Mouse (Mus musculus) hindbrain, embryonic 13.5 days (tissue): ENCODE results near the gene Fam47e. TPM values are rescaled to one million over a fixed set of nuclear protein-coding genes. Genes with fewer than 3 reads are reported as not detected.

Experiments used
- ATAC-seq: fragments of 200-750 bp; cut with Nextera tagmentation; 2 replicates; pipeline ENCODE4 v1.8.0; 2017; ENCODE audit warnings: moderate TSS enrichment; ENCODE audit not compliant: low FRiP score
- H3K27ac ChIP-seq: fragments of 300-500 bp; sonication (generic); 2 replicates; pipeline ENCODE4 v1.5.1; 2015; ENCODE audit warnings: inconsistent platforms, mild to moderate bottlenecking, moderate library complexity
- H3K27me3 ChIP-seq: fragments of 300-500 bp; sonication (generic); 2 replicates; pipeline ENCODE4 v1.6.1; 2015; ENCODE audit warnings: mild to moderate bottlenecking, inconsistent platforms
- H3K36me3 ChIP-seq: fragments of 300-500 bp; sonication (generic); 2 replicates; pipeline ENCODE4 v1.6.1; 2015; ENCODE audit warnings: mild to moderate bottlenecking, inconsistent platforms
- H3K4me1 ChIP-seq: fragments of 300-500 bp; sonication (generic); replicated peaks from 2 replicates; pipeline ENCODE4 v1.6.1; 2015; ENCODE audit warnings: inconsistent platforms
- H3K4me2 ChIP-seq: fragments of 300-500 bp; sonication (generic); 2 replicates; pipeline ENCODE4 v1.6.1; 2015; ENCODE audit warnings: inconsistent platforms, mild to moderate bottlenecking, moderate library complexity
- H3K4me3 ChIP-seq: fragments of 300-500 bp; sonication (generic); 2 replicates; pipeline ENCODE4 v1.5.1; 2015; ENCODE audit warnings: mild to moderate bottlenecking, inconsistent platforms
- H3K9ac ChIP-seq: fragments of 300-500 bp; sonication (generic); 2 replicates; pipeline ENCODE4 v1.6.1; 2015; ENCODE audit warnings: mild to moderate bottlenecking, inconsistent platforms
- H3K9me3 ChIP-seq: fragments of 300-500 bp; sonication (generic); 2 replicates; pipeline ENCODE4 v1.6.1; 2016; ENCODE audit warnings: inconsistent platforms
- WGBS: fragments of 180-500 bp; shearing (Covaris S2); methylation state at CpG from one replicate; pipeline ENCODE4 v1.1.7; 2015; 5-methylcytosine and 5-hydroxymethylcytosine counted together
- polyA plus RNA-seq: library from polyadenylated mRNA; unstranded; fragments of >200 nt; fragmentation: Nextera tagmentation; extraction: Ambion mirVana; gene quantifications from 2 replicates; pipeline ENCODE4 v1.2.1, GENCODE M21; 2015

Fam47e gene
- polyA plus RNA-seq, 1 experiment from 2014 or later = 1.1 TPM

DNA sequence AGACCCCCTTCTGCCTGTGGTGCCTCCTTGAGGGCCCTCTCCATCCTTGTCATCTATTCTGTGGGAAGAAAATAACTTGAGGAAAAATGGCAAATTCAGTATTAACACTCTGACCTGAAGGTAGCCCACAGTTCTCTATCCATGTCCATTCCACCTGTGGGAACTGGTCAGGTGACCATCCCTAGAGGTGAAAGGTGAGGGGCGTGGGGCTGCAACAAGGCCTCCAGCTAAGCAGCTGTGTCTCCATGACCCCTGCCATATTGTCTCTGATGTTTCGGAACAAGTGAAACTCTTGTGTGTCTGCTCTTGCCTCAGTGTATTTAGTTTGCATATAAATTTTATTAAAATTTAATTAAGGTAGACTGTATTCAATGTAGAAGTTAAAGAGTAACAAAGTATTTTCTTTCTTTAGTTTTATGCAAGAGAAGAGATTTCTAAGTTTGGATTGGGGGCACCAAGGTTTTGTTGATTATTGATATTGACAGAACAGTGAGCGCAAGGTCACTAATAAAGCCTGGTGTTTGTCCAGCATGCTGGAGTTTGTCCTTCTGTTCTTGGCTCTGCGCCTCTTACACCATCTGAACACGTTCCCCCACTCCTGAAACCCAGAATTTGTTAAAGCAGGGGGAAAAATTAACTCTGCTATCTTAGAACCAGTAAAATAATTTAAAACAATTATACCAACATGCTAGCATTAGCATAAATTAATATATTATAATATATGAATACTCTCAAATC is 52.8 kb downstream of the Fam47e start:
- WGBS = 93% methylated on average over 5 of the region's 5 CpGs
- ATAC-seq = no peak
- H3K9me3 ChIP-seq = no peaks in the 10 kb centered on the region
- H3K27me3 ChIP-seq = peaks cover 2% of the 10 kb centered on the region; the same call in 1 of the 2 replicates
- no peaks in the 10 kb centered on the region; the same call in 1 of the 2 replicates for H3K4me1 ChIP-seq
- no peak overlapping the region for H3K9ac ChIP-seq
- H3K4me3 ChIP-seq = no peak overlapping the region
- no peak overlapping the region for H3K27ac ChIP-seq
- no peak overlapping the region for H3K4me2 ChIP-seq
- no peaks in the 10 kb centered on the region for H3K36me3 ChIP-seq

DNA sequence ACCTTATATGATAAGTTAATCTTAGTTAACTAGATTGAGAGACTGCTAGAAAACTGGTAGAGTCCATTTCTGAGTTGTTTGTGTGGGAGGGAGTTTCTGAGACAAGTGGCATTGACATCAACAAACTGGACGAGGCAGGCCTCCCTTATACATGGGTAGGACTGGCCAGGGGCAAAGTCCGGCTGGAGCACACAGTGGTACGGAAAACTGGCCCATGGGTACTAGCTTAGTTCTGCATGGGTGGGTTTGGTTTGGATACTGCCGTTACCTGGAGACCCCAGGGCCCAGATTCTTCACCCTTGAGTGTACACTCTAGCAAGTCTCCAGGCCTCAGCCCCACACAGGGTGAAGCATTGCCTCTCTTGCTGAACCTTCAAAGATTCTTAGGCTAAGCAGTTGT is 57.9 kb downstream of the Fam47e start:
- 86% methylated on average over 4 of the region's 4 CpGs for WGBS

DNA sequence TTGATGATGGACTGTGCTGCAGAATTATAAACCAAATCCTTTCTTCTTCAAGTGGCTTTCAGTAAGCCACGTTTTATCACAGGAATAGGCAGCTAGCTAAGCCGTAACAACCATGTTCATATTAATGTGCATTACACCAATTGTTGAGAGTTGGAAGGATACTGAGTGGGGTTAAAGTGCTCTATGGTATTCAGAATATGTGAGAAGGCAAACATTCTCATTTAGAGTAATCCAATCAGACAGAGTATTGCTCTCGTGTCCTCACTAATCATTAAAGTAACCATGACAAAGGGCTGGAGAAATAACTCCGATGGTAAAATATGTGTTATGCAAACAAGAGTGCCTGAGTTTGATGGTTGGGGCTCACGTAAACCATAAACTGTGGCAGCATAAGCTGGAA is 67.0 kb downstream of the Fam47e start:
- WGBS = 90% methylated on average over 5 of the region's 5 CpGs
- Histone ChIP-seq H3K36me3 (no peaks in the 10 kb centered on the region), H3K27ac (no peak overlapping the region), H3K4me3 (no peak overlapping the region), H3K9ac (no peak overlapping the region), H3K4me1 (no peaks in the 10 kb centered on the region), H3K9me3 (no peaks in the 10 kb centered on the region), H3K4me2 (no peak overlapping the region), H3K27me3 (no peaks in the 10 kb centered on the region)
- no peak for ATAC-seq

More for the DNA sequence above, 57.9 kb downstream of the Fam47e start:
- H3K9me3 ChIP-seq = no peaks in the 10 kb centered on the region
- H3K4me2 ChIP-seq = no peak overlapping the region
- no peak overlapping the region for H3K4me3 ChIP-seq
- H3K36me3 ChIP-seq = no peaks in the 10 kb centered on the region
- no peak overlapping the region for H3K9ac ChIP-seq
- no peak overlapping the region for H3K27ac ChIP-seq
- H3K27me3 ChIP-seq = no peaks in the 10 kb centered on the region
- no peaks in the 10 kb centered on the region for H3K4me1 ChIP-seq
- ATAC-seq = no peak

DNA sequence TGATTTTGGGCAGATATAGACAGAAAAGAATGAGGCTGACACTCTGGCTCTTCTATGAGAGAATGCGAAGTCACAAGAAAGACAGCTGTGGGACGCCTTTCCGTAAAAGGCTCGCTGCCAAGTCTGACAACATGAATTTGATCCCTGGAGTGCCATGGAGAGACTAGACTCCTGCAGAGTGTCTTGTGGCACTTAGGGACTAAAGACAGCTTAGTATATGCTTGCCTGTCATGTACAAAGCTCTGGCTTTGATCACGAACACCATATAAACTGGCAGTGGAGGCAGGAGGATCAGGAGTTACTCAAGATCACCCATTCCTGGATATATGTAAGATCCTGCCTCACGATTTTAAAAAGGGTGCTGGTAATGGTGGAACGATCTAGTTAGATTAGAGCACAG is 73.0 kb downstream of the Fam47e start:
- no peak overlapping the region for H3K4me3 ChIP-seq
- no peaks in the 10 kb centered on the region for H3K27me3 ChIP-seq
- no peaks in the 10 kb centered on the region for H3K36me3 ChIP-seq
- H3K9me3 ChIP-seq = no peaks in the 10 kb centered on the region
- H3K9ac ChIP-seq = no peak overlapping the region
- H3K4me1 ChIP-seq = no peaks in the 10 kb centered on the region
- no peak for ATAC-seq
- H3K4me2 ChIP-seq = no peak overlapping the region
- WGBS = 85% methylated on average over 7 of the region's 7 CpGs
- no peak overlapping the region for H3K27ac ChIP-seq

DNA sequence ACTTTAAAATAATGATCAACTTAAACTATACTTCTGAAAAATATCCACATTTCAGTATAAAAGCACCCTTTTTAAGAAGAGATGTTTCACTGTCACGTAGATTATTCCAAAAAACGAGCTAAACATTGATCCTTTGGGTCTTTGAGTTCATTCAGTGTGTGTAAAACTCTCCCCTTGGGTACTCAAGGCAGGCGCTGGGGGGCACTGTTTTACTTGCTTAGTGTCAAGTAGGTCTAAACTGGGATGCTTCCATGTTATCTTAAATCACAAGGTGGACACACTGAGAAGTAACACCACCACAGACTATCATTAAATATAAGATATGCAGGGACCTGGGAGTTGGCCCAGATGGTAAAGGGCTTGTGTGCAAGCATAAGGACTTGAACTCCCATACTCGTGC is 78.7 kb downstream of the Fam47e start:
- 61% methylated on average over 4 of the region's 4 CpGs for WGBS
- Histone ChIP-seq H3K4me2 (no peak overlapping the region), H3K36me3 (no peaks in the 10 kb centered on the region), H3K27me3 (no peaks in the 10 kb centered on the region), H3K9me3 (no peaks in the 10 kb centered on the region), H3K9ac (no peak overlapping the region), H3K4me3 (no peak overlapping the region), H3K4me1 (no peaks in the 10 kb centered on the region), H3K27ac (no peak overlapping the region)
- ATAC-seq = no peak

DNA sequence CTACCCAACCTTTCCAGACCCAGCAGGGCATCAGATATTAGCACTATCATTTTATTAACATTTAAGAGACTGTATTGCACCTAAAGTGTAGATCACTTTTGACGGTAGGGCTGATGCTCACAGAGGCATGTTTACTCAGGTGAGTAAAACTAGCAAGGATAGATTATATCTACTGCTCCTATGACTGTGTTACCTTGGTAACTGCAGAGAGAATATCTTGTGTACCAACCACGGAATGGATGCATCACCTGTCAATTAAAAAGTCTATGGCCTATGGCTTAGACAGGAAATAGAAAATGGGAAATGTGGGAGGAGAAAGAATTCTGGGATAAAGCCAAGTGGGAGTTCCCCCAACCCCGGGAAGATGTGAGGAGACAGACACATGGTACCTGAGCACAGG is 80.0 kb downstream of the Fam47e start:
- Histone ChIP-seq H3K9ac (no peak overlapping the region), H3K4me1 (no peaks in the 10 kb centered on the region), H3K9me3 (no peaks in the 10 kb centered on the region), H3K27me3 (no peaks in the 10 kb centered on the region), H3K4me3 (no peak overlapping the region), H3K27ac (no peak overlapping the region), H3K4me2 (no peak overlapping the region), H3K36me3 (no peaks in the 10 kb centered on the region)
- 80% methylated on average over 3 of the region's 3 CpGs for WGBS
- no peak for ATAC-seq

DNA sequence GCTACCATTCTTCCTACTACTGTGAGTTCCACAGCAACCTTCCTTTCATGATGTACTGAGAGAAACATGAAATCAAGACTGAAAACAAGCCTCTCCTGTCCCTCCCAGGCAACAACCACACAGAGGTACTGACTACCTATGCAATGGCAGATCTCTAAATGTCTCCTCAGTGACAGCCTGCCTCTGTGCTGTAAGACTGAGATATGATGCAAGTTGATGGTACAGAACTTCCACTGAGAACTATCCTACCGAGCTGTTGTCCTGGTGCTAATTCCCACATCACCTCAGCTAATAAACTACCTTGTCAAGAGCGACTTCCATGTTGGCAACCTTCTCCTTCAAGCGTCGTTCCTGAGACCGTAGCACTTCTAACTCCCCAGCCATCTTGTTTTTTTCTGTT is 81.0 kb downstream of the Fam47e start:
- no peak for ATAC-seq
- H3K27ac ChIP-seq = no peak overlapping the region
- WGBS = 90% methylated on average over 5 of the region's 5 CpGs

DNA sequence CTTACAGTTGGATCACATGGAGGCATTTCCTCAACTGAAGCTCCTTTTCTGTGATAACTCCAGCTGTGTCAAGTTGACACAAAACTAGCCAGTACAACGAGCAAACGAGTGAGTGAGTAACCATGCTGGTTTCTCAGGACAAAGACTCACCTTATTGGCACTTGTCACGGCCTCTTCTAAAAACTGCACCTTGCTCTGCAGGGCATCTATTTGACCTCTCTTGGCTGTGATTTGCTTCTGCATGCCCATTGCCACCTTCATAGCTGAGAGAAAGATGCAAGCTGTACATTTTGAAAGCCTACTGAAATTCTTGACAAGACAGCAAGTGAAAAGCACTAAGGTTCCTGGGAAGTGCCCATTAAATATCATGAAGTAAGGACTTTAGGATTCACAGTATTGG is 86.0 kb downstream of the Fam47e start:
- Histone ChIP-seq H3K27ac (no peak overlapping the region), H3K4me1 (no peaks in the 10 kb centered on the region), H3K9me3 (no peaks in the 10 kb centered on the region), H3K9ac (no peak overlapping the region), H3K27me3 (no peaks in the 10 kb centered on the region), H3K4me2 (no peak overlapping the region), H3K36me3 (no peaks in the 10 kb centered on the region), H3K4me3 (no peak overlapping the region)
- ATAC-seq = no peak
- WGBS = 89% methylated on average over 3 of the region's 3 CpGs

More for the DNA sequence above, 81.0 kb downstream of the Fam47e start:
- Histone ChIP-seq H3K4me1 (no peaks in the 10 kb centered on the region), H3K27me3 (no peaks in the 10 kb centered on the region), H3K36me3 (no peaks in the 10 kb centered on the region), H3K4me2 (no peak overlapping the region), H3K9me3 (no peaks in the 10 kb centered on the region), H3K9ac (no peak overlapping the region), H3K4me3 (no peak overlapping the region)

Other genes with a start within 250 kb of the Fam47e start
- gene Sdad1, start 244.6 kb upstream of the Fam47e start, polyA plus RNA-seq = 31.1 and 33.7 TPM in 2 replicates
- gene Cxcl9, start 227.0 kb upstream of the Fam47e start, polyA plus RNA-seq = not detected in 2 replicates
- 7.6 and 9.5 TPM in 2 replicates for gene Art3, start 223.2 kb upstream of the Fam47e start, polyA plus RNA-seq
- gene Cxcl10, start 206.2 kb upstream of the Fam47e start, polyA plus RNA-seq = 0.21 and 0.30 TPM in 2 replicates
- 51.0 and 56.7 TPM in 2 replicates for gene Nup54, start 119.8 kb upstream of the Fam47e start, polyA plus RNA-seq
- gene Scarb2, start 48.2 kb upstream of the Fam47e start, polyA plus RNA-seq = 20.5 and 20.7 TPM in 2 replicates
- gene Stbd1, start 48.0 kb downstream of the Fam47e start, polyA plus RNA-seq = 7.6 and 8.9 TPM in 2 replicates
- 0.43 and 0.44 TPM in 2 replicates for gene Ccdc158, start 120.2 kb downstream of the Fam47e start, polyA plus RNA-seq
- gene Shroom3, start 128.4 kb downstream of the Fam47e start, polyA plus RNA-seq = 2.0 and 2.1 TPM in 2 replicates